Mouse (Mus musculus) embryo, embryonic 10.5 days (tissue): ENCODE data around the gene Gns.

Experiments used
- DNase-seq: peaks from one replicate; pipeline ENCODE4 v3.0.0-alpha.2; 2015; ENCODE audit warnings: low spot score

Gns gene

GRCm38 (mm10) chr10:121365781-121366272, 937 bp downstream of the Gns start:
- peak; percentile 47 for DNase-seq

GRCm38 (mm10) chr10:121367271-121367670, 2.4 kb downstream of the Gns start:
- no peak for DNase-seq

GRCm38 (mm10) chr10:121367780-121368179, 2.9 kb downstream of the Gns start:
- no peak for DNase-seq

- DNase-seq: no peak
Measured at GRCm38 (mm10) chr10:121368783-121369465, 4.0 kb downstream of the Gns start.

GRCm38 (mm10) chr10:121370777-121371176, 5.9 kb downstream of the Gns start:
- DNase-seq: no peak

- DNase-seq: peak; percentile 19
Measured at GRCm38 (mm10) chr10:121374013-121374412, 9.1 kb downstream of the Gns start.

GRCm38 (mm10) chr10:121374693-121375620, 10.1 kb downstream of the Gns start:
- no peak for DNase-seq

GRCm38 (mm10) chr10:121375649-121376493, 11.0 kb downstream of the Gns start:
- no peak for DNase-seq

GRCm38 (mm10) chr10:121376530-121377271, 11.8 kb downstream of the Gns start:
- no peak for DNase-seq

GRCm38 (mm10) chr10:121379387-121379786, 14.5 kb downstream of the Gns start:
- DNase-seq: no peak

GRCm38 (mm10) chr10:121381280-121381679, 16.4 kb downstream of the Gns start:
- DNase-seq: no peak

- DNase-seq: no peak
Measured at GRCm38 (mm10) chr10:121384710-121385109, 19.8 kb downstream of the Gns start.

GRCm38 (mm10) chr10:121385695-121386094, 20.8 kb downstream of the Gns start:
- DNase-seq: no peak

- peak; percentile 27 for DNase-seq
Measured at GRCm38 (mm10) chr10:121386347-121386746, 21.5 kb downstream of the Gns start.

- DNase-seq: no peak
Measured at GRCm38 (mm10) chr10:121390602-121391001, 25.7 kb downstream of the Gns start.

- DNase-seq: no peak
Measured at GRCm38 (mm10) chr10:121391901-121392300, 27.0 kb downstream of the Gns start.

GRCm38 (mm10) chr10:121394270-121394669, 29.4 kb downstream of the Gns start:
- DNase-seq: no peak

GRCm38 (mm10) chr10:121394789-121395325, 30.0 kb downstream of the Gns start:
- no peak for DNase-seq

GRCm38 (mm10) chr10:121395542-121396176, 30.8 kb downstream of the Gns start:
- DNase-seq: no peak

GRCm38 (mm10) chr10:121398599-121398998, 33.7 kb downstream of the Gns start:
- no peak for DNase-seq

- no peak for DNase-seq
Measured at GRCm38 (mm10) chr10:121401005-121401404, 36.1 kb downstream of the Gns start.
